ENCODE assay signal across 8 mouse cellular contexts in the genomic region with DNA sequence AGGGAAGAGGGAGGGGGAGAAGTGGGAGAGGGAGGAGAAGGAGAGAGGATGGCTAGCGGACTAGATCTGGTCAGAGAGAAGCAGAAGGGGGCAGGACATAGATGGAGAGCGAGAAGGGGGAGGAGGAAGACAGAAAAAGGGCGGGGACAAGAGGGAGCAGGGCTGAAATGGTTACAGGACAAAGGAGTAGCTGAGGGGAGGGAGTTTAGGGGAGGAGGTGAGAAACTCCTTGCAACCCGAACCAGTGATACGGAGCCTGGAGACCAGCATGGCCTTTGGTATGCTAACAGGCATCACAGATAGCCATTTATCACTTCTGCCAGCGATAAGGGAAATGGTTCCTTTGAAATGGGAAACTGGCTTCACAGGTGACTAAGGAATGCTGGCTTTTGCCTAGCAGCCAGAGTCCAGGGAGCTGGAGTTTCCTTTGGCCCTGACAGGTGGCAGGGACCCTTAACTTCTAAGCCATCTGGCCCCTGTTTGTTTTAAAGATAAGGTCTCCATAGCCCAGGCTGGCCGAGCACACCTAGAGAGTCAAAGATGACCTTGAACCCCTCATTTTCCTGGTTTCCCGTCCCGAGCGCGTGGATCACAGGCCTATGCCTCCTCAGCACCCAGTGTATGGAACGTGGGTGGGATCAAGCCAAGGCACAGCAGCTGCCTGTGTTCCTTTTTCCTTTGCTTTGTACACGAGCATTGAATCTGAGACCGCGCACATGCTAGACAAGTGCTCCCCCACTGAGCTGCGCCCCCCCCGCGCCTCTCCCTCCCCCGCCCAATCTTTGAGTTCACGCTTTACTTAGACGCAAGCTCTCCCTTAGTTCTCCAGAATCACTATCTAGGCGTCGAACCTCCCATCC. TPM values are rescaled to one million over a fixed set of nuclear protein-coding genes. Genes with fewer than 3 reads are reported as not detected.
DNase-seq lines count a peak whose midpoint lies in the region; ATAC-seq and TF ChIP-seq lines count a peak whose summit lies in the region.

No protein-coding gene starts in this region.

- no peak overlapping the region for H3K27ac ChIP-seq in kidney, postnatal 0 days
- H3K27ac ChIP-seq in limb, embryonic 11.5 days (replicated peaks; ENCODE audit: low read depth, low read length), result no peak overlapping the region
- peak overlapping the region; percentile 67 for H3K27ac ChIP-seq in olfactory bulb, adult 2 months (ENCODE audit: insufficient read depth, low read depth, low read length)

- H3K4me2 ChIP-seq in kidney, postnatal 0 days (ENCODE audit: low read length), result peak overlapping the region; percentile 23; the same call in 1 of the 2 replicates
- H3K4me2 ChIP-seq in limb, embryonic 11.5 days (ENCODE audit: low read depth, severe bottlenecking), result peak overlapping the region; percentile 13; the same call in 1 of the 2 replicates

- peak; percentile 75 for DNase-seq in kidney, postnatal 0 days (ENCODE audit: low spot score)
- DNase-seq in kidney, adult 9 months, result no peak
- peak; percentile 74 for DNase-seq in embryo, embryonic 10 days (ENCODE audit: low spot score)
- DNase-seq in limb, embryonic 11.5 days (ENCODE audit: low spot score), result peak; percentile 44
- no peak for DNase-seq in layer of hippocampus, adult 18-20 months (ENCODE audit: low spot score in 2 of 2)
- DNase-seq in adrenal gland, postnatal 14 days, result no peak
- no peak for DNase-seq in cerebellum, adult 9-11 months

- peaks cover 8% of the 10 kb centered on the region for H3K4me1 ChIP-seq in kidney, postnatal 0 days (replicated peaks; ENCODE audit: insufficient read depth, low read length)
- peaks cover 8% of the 10 kb centered on the region; the same call in 1 of the 2 replicates for H3K4me1 ChIP-seq in limb, embryonic 11.5 days (ENCODE audit: control insufficient read depth, insufficient read depth, low read length)
- H3K4me1 ChIP-seq in olfactory bulb, adult 2 months (ENCODE audit: control insufficient read depth, insufficient read depth, low read length), result peaks cover 37% of the 10 kb centered on the region

- no peaks in the 10 kb centered on the region for H3K27me3 ChIP-seq in kidney, postnatal 0 days (ENCODE audit: insufficient read depth, low read length)
- H3K27me3 ChIP-seq in limb, embryonic 11.5 days (ENCODE audit: control insufficient read depth, insufficient read depth, low read length), result peaks cover 17% of the 10 kb centered on the region

- H3K9me3 ChIP-seq in kidney, postnatal 0 days (replicated peaks; ENCODE audit: low read length), result no peaks in the 10 kb centered on the region
- H3K9me3 ChIP-seq in limb, embryonic 11.5 days (ENCODE audit: control insufficient read depth, low read length), result 0 out of 2 replicates have a peak, but pooled peaks cover 2% of the 10 kb centered on the region

- no peak for TF ChIP-seq CTCF in kidney, postnatal 0 days (IDR thresholded peaks at IDR 0.05; ENCODE audit: low read depth)
- no peak for TF ChIP-seq CTCF in olfactory bulb, adult 2 months (IDR thresholded peaks at IDR 0.05; ENCODE audit: insufficient read depth, low read depth, low read length)

- ATAC-seq in kidney, postnatal 0 days (replicated peaks; ENCODE audit: low FRiP score, low read depth), result no peak
- no peak for ATAC-seq in limb, embryonic 11.5 days (ENCODE audit: insufficient number of reproducible peaks, low FRiP score, low TSS enrichment, low read depth)

- no peak overlapping the region for H3K4me3 ChIP-seq in kidney, postnatal 0 days (replicated peaks; ENCODE audit: low read depth, low read length)
- no peak overlapping the region for H3K4me3 ChIP-seq in limb, embryonic 11.5 days (ENCODE audit: low read depth, low read length)
- no peak overlapping the region for H3K4me3 ChIP-seq in olfactory bulb, adult 2 months (ENCODE audit: insufficient read depth, low read depth, low read length)

- no peaks in the 10 kb centered on the region for H3K36me3 ChIP-seq in kidney, postnatal 0 days (ENCODE audit: insufficient read depth, low read length)
- H3K36me3 ChIP-seq in limb, embryonic 11.5 days (ENCODE audit: control insufficient read depth, insufficient read depth, low read length), result no peaks in the 10 kb centered on the region

- no peak for TF ChIP-seq POLR2A in olfactory bulb, adult 2 months (IDR thresholded peaks at IDR 0.05; ENCODE audit: insufficient read depth, low read depth, low read length)

- no peak overlapping the region for H3K9ac ChIP-seq in kidney, postnatal 0 days (ENCODE audit: low read depth, low read length)
- H3K9ac ChIP-seq in limb, embryonic 11.5 days (ENCODE audit: low read length), result no peak overlapping the region

- 11% methylated on average over 23 of the region's 23 CpGs for WGBS in kidney, postnatal 0 days
- WGBS in limb, embryonic 11.5 days, result 1% methylated on average over 23 of the region's 23 CpGs
- WGBS in olfactory bulb, adult 2 months, result 32% methylated on average over 23 of the region's 23 CpGs

RNA-seq across cellular contexts. Expression of gene Cdkn1a, which starts 9.8 kb away (rescaled TPM):
- 125 and 136 TPM in 2 replicates for polyA plus RNA-seq in kidney, postnatal 0 days (2015; fragmentation: Nextera tagmentation; extraction: Ambion mirVana)
- polyA plus RNA-seq in limb, embryonic 11.5 days (2014; fragmentation: Nextera tagmentation; extraction: Ambion mirVana), result 40.7 and 41.5 TPM in 2 replicates
- not detected in 2 replicates for polyA plus RNA-seq in olfactory bulb, adult 2 months (2012; ENCODE audit: insufficient read depth, insufficient read length, low replicate concordance, missing spikeins)
- 10 to 100 TPM; 21.3 to 24.7 TPM for total RNA-seq in layer of hippocampus, adult 18-20 months (2021)
- 126 and 202 TPM in 2 replicates for total RNA-seq in adrenal gland, postnatal 14 days (2021)

RNA-seq across cellular contexts. Expression of gene Rab44, which starts 33.0 kb away (rescaled TPM):
- polyA plus RNA-seq in kidney, postnatal 0 days (2015; fragmentation: Nextera tagmentation; extraction: Ambion mirVana), result 0.21 and 0.22 TPM in 2 replicates
- polyA plus RNA-seq in limb, embryonic 11.5 days (2014; fragmentation: Nextera tagmentation; extraction: Ambion mirVana), result 0.16 TPM in 1 of 2 replicates, not detected in the other
- not detected in 2 replicates for polyA plus RNA-seq in olfactory bulb, adult 2 months (2012; ENCODE audit: insufficient read depth, insufficient read length, low replicate concordance, missing spikeins)
- not detected for total RNA-seq in layer of hippocampus, adult 18-20 months (2021)
- total RNA-seq in adrenal gland, postnatal 14 days (2021), result 0.33 and 0.38 TPM in 2 replicates

RNA-seq across cellular contexts. Expression of gene Srsf3, which starts 48.6 kb away (rescaled TPM):
- polyA plus RNA-seq in kidney, postnatal 0 days (2015; fragmentation: Nextera tagmentation; extraction: Ambion mirVana), result 456 and 496 TPM in 2 replicates
- polyA plus RNA-seq in limb, embryonic 11.5 days (2014; fragmentation: Nextera tagmentation; extraction: Ambion mirVana), result 872 and 879 TPM in 2 replicates
- polyA plus RNA-seq in olfactory bulb, adult 2 months (2012; ENCODE audit: insufficient read depth, insufficient read length, low replicate concordance, missing spikeins), result 273 and 350 TPM in 2 replicates
- total RNA-seq in layer of hippocampus, adult 18-20 months (2021), result 100 to 1,000 TPM; 136 to 144 TPM
- total RNA-seq in adrenal gland, postnatal 14 days (2021), result 167 and 224 TPM in 2 replicates

Comparison
In these comparisons a context has a peak if more than half of its experiments do, and no peak if none do; other contexts are left out.
1. DNase-seq: peak in kidney, postnatal 0 days (single experiment), embryo, embryonic 10 days (single experiment) and limb, embryonic 11.5 days (single experiment); none in kidney, adult 9 months (single experiment), layer of hippocampus, adult 18-20 months (0 of 2), adrenal gland, postnatal 14 days (single experiment) and cerebellum, adult 9-11 months (single experiment).
2. RNA of gene Cdkn1a, which starts 9.8 kb away (polyA plus RNA-seq): 125 to 136 TPM in kidney, postnatal 0 days and 40.7 to 41.5 TPM in limb, embryonic 11.5 days; not detected in olfactory bulb, adult 2 months; every median in the first group is over 10 times any median in the second.